Mouse (Mus musculus): ENCODE data around the gene Hsd17b6. TPM values are rescaled to one million over a fixed set of nuclear protein-coding genes. Genes with fewer than 3 reads are reported as not detected.
"Not testable (repeated sequence)": the region's sequence is repeated elsewhere in the genome, so short reads cannot be mapped to it uniquely, and the experiment has no call there.

Gene Hsd17b6
- not detected in 2 replicates for polyA plus RNA-seq (2015; fragmentation: Nextera tagmentation; extraction: Ambion mirVana)

GRCm38 (mm10) chr10:128007446-128007845, at the start of gene Hsd17b6:
Gene Hsd17b6, minus strand, starts transcription at chr10:128007611.
- no peaks in the 10 kb centered on the region for H3K27me3 ChIP-seq (replicated peaks)
- no peak within 1 kb of the TSS for H3K4me3 ChIP-seq (replicated peaks)
- no peak within 1 kb of the TSS for H3K4me2 ChIP-seq
- H3K36me3 ChIP-seq: no peaks in the 10 kb centered on the region
- no peak within 1 kb of the TSS for H3K9ac ChIP-seq (replicated peaks)
- no peak within 1 kb of the TSS for H3K27ac ChIP-seq (replicated peaks)
- ATAC-seq (ENCODE audit: low FRiP score): no peak
- H3K4me1 ChIP-seq: no peaks in the 10 kb centered on the region
- 100% methylated on average over 1 of the region's 1 CpGs for WGBS
- H3K9me3 ChIP-seq (replicated peaks): no peaks in the 10 kb centered on the region

DNA sequence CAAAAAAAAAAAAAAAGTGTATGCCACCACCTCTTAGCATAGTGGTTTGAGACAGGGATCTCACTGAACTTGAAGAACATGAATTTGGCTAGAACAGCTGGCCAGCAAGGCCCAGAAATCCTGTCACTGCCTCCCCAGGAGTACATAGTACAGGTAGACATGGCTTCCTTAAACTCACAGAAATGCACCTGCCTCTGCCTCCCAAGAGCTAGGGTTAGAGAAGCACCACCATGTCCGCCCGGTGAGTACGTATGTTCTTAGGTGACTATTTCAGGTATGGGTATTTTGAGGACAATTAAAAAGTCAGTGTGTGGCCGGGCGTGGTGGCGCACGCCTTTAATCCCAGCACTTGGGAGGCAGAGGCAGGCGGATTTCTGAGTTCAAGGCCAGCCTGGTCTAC, 45.6 kb upstream of the Hsd17b6 start:
- peaks cover 33% of the 10 kb centered on the region for H3K36me3 ChIP-seq
- H3K27me3 ChIP-seq (replicated peaks): no peaks in the 10 kb centered on the region
- peaks cover 7% of the 10 kb centered on the region for H3K4me1 ChIP-seq
- H3K4me2 ChIP-seq: no peak overlapping the region
- no peak overlapping the region for H3K27ac ChIP-seq (replicated peaks)
- H3K9me3 ChIP-seq (replicated peaks): no peaks in the 10 kb centered on the region
- WGBS: 95% methylated on average over 8 of the region's 8 CpGs
- H3K9ac ChIP-seq (replicated peaks): no peak overlapping the region
- no peak for ATAC-seq (ENCODE audit: low FRiP score)
- no peak overlapping the region for H3K4me3 ChIP-seq (replicated peaks)

- WGBS: 100% methylated on average over 1 of the region's 2 CpGs
- not testable (repeated sequence) for H3K9me3 ChIP-seq (replicated peaks); H3K9ac ChIP-seq (replicated peaks); ATAC-seq (ENCODE audit: low FRiP score); H3K4me1 ChIP-seq; H3K27me3 ChIP-seq (replicated peaks); H3K4me2 ChIP-seq; H3K4me3 ChIP-seq (replicated peaks); H3K27ac ChIP-seq (replicated peaks)
- peaks cover 38% of the 10 kb centered on the region for H3K36me3 ChIP-seq
Measured at GRCm38 (mm10) chr10:128052136-128052535, 44.7 kb upstream of the Hsd17b6 start.

GRCm38 (mm10) chr10:128051589-128051988, 44.2 kb upstream of the Hsd17b6 start:
- no peak overlapping the region for H3K27ac ChIP-seq (replicated peaks)
- no peak for ATAC-seq (ENCODE audit: low FRiP score)
- no peaks in the 10 kb centered on the region for H3K4me1 ChIP-seq
- H3K36me3 ChIP-seq: peaks cover 42% of the 10 kb centered on the region
- H3K27me3 ChIP-seq (replicated peaks): no peaks in the 10 kb centered on the region
- no peak overlapping the region for H3K4me3 ChIP-seq (replicated peaks)
- no peak overlapping the region for H3K4me2 ChIP-seq
- no peaks in the 10 kb centered on the region for H3K9me3 ChIP-seq (replicated peaks)
- H3K9ac ChIP-seq (replicated peaks): no peak overlapping the region
- WGBS: 95% methylated on average over 5 of the region's 5 CpGs

GRCm38 (mm10) chr10:128050355-128050754, 42.9 kb upstream of the Hsd17b6 start:
- H3K27ac ChIP-seq (replicated peaks): no peak overlapping the region
- no peak overlapping the region for H3K9ac ChIP-seq (replicated peaks)
- H3K4me3 ChIP-seq (replicated peaks): no peak overlapping the region
- no peak overlapping the region for H3K4me2 ChIP-seq
- H3K36me3 ChIP-seq: peaks cover 55% of the 10 kb centered on the region
- no peaks in the 10 kb centered on the region for H3K9me3 ChIP-seq (replicated peaks)
- no peak for ATAC-seq (ENCODE audit: low FRiP score)
- no peaks in the 10 kb centered on the region for H3K4me1 ChIP-seq
- H3K27me3 ChIP-seq (replicated peaks): no peaks in the 10 kb centered on the region
- WGBS: 90% methylated on average over 2 of the region's 2 CpGs

DNA sequence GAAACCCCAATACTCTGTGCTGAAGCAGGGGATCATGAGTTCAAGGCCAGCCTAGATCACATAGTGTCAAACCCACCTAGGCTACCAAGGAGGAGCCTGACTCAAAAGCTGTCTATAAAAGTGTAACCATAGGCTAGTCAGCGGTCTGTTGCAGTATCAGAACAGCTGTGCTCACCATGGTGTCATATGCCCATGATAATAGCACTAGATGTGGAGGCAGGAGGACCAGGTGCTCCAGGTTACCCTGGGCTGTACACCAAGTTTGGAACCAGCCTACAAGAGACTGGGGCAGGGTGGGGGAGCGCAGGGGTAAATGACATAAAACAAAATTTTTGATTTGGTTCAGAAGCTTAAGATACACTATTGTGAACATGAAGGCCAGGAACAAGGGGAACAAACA, 42.3 kb upstream of the Hsd17b6 start:
- H3K36me3 ChIP-seq: peaks cover 58% of the 10 kb centered on the region
- 93% methylated on average over 2 of the region's 2 CpGs for WGBS
- H3K4me2 ChIP-seq: no peak overlapping the region
- H3K4me1 ChIP-seq: peaks cover 2% of the 10 kb centered on the region; the same call in 1 of the 2 replicates
- ATAC-seq (ENCODE audit: low FRiP score): no peak
- no peak overlapping the region for H3K27ac ChIP-seq (replicated peaks)
- no peak overlapping the region for H3K9ac ChIP-seq (replicated peaks)
- no peaks in the 10 kb centered on the region for H3K27me3 ChIP-seq (replicated peaks)
- H3K9me3 ChIP-seq (replicated peaks): no peaks in the 10 kb centered on the region
- no peak overlapping the region for H3K4me3 ChIP-seq (replicated peaks)

DNA sequence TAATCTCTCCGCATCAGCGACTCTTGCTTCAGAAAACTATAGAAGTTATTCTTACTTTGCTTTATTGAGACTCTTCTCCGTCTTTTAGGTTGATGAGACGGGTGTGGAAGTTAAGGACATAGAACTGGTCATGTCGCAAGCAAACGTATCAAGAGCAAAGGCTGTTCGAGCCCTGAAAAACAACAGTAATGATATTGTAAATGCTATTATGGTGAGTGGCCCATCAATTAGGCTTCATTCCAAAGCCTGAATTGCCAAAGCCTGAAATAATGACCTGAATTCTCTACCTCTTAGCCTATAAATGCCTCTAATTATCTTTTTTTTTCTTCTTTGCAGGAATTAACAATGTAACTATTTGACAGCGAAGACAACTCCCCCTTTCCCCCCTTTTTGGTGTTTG, 40.7 kb upstream of the Hsd17b6 start:
- no peak overlapping the region for H3K4me3 ChIP-seq (replicated peaks)
- peaks cover 11% of the 10 kb centered on the region; the same call in 1 of the 2 replicates for H3K4me1 ChIP-seq
- no peak overlapping the region for H3K27ac ChIP-seq (replicated peaks)
- WGBS: 95% methylated on average over 8 of the region's 8 CpGs
- H3K9ac ChIP-seq (replicated peaks): no peak overlapping the region
- no peaks in the 10 kb centered on the region for H3K9me3 ChIP-seq (replicated peaks)
- no peak overlapping the region for H3K4me2 ChIP-seq
- peaks cover 69% of the 10 kb centered on the region for H3K36me3 ChIP-seq
- no peaks in the 10 kb centered on the region for H3K27me3 ChIP-seq (replicated peaks)
- ATAC-seq (ENCODE audit: low FRiP score): no peak

- Histone ChIP-seq H3K4me1 (peaks cover 35% of the 10 kb centered on the region), H3K27ac (replicated peaks) (no peak overlapping the region), H3K9me3 (replicated peaks) (no peaks in the 10 kb centered on the region), H3K4me2 (no peak overlapping the region), H3K36me3 (peaks cover 69% of the 10 kb centered on the region), H3K9ac (replicated peaks) (no peak overlapping the region), H3K4me3 (replicated peaks) (no peak overlapping the region), H3K27me3 (replicated peaks) (no peaks in the 10 kb centered on the region)
- ATAC-seq (ENCODE audit: low FRiP score): no peak
- WGBS: 77% methylated on average over 3 of the region's 3 CpGs
Measured at GRCm38 (mm10) chr10:128043041-128043835, 35.8 kb upstream of the Hsd17b6 start.

DNA sequence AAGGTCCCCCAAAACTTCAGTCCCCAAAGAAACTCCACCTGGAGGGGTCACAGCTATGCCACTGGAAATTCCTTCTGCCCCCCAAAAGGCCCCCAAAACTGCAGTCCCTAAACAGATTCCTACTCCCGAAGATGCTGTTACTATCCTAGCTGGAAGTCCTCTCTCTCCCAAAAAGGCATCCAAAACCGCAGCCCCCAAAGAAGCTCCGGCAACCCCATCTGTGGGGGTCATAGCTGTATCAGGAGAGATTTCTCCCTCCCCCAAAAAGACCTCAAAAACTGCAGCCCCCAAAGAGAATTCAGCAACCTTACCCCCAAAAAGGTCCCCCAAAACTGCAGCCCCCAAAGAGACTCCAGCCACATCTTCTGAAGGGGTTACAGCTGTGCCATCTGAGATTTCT, 35.1 kb upstream of the Hsd17b6 start:
- H3K4me2 ChIP-seq: no peak overlapping the region
- H3K27ac ChIP-seq (replicated peaks): no peak overlapping the region
- no peak for ATAC-seq (ENCODE audit: low FRiP score)
- peaks cover 41% of the 10 kb centered on the region for H3K4me1 ChIP-seq
- H3K4me3 ChIP-seq (replicated peaks): no peak overlapping the region
- WGBS: 89% methylated on average over 3 of the region's 3 CpGs
- H3K36me3 ChIP-seq: peaks cover 62% of the 10 kb centered on the region
- H3K27me3 ChIP-seq (replicated peaks): no peaks in the 10 kb centered on the region
- H3K9ac ChIP-seq (replicated peaks): no peak overlapping the region
- no peaks in the 10 kb centered on the region for H3K9me3 ChIP-seq (replicated peaks)

- no peak overlapping the region for H3K4me3 ChIP-seq (replicated peaks)
- no peak overlapping the region for H3K4me2 ChIP-seq
- no peak for ATAC-seq (ENCODE audit: low FRiP score)
- H3K9me3 ChIP-seq (replicated peaks): no peaks in the 10 kb centered on the region
- H3K27ac ChIP-seq (replicated peaks): no peak overlapping the region
- WGBS: 78% methylated on average over 4 of the region's 4 CpGs
- H3K4me1 ChIP-seq: peaks cover 49% of the 10 kb centered on the region
- no peak overlapping the region for H3K9ac ChIP-seq (replicated peaks)
- H3K36me3 ChIP-seq: peaks cover 58% of the 10 kb centered on the region
- no peaks in the 10 kb centered on the region for H3K27me3 ChIP-seq (replicated peaks)
Measured at GRCm38 (mm10) chr10:128041636-128042035, 34.2 kb upstream of the Hsd17b6 start.

- 95% methylated on average over 5 of the region's 5 CpGs for WGBS
- no peak overlapping the region for H3K4me2 ChIP-seq
- peaks cover 45% of the 10 kb centered on the region for H3K36me3 ChIP-seq
Measured at GRCm38 (mm10) chr10:128040293-128040692, 32.9 kb upstream of the Hsd17b6 start.

DNA sequence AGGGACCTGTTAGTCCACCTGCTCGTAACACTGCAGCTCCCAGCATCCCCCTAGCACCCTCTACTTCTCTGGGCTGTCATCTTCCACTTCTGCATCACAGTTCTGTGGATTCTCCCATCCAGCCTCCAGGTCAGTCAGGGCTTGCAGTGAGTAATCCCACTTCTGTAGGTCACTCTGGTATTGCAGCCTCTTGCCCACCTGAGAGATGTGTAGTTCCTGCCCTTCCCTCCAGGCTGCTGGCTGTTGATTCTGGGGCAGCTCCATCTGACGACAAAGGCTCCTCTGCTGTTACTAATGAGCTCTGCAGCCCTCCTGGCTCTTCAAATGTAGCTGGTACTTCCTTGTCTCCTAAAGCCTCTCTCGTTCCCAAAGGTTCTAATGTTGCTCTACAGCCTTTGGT, 32.4 kb upstream of the Hsd17b6 start:
- Histone ChIP-seq H3K36me3 (peaks cover 43% of the 10 kb centered on the region), H3K4me3 (replicated peaks) (no peak overlapping the region), H3K9me3 (replicated peaks) (no peaks in the 10 kb centered on the region), H3K27me3 (replicated peaks) (no peaks in the 10 kb centered on the region), H3K4me1 (peaks cover 51% of the 10 kb centered on the region), H3K9ac (replicated peaks) (no peak overlapping the region), H3K4me2 (no peak overlapping the region), H3K27ac (replicated peaks) (no peak overlapping the region)
- no peak for ATAC-seq (ENCODE audit: low FRiP score)
- 63% methylated on average over 3 of the region's 3 CpGs for WGBS

More at GRCm38 (mm10) chr10:128040293-128040692, 32.9 kb upstream of the Hsd17b6 start:
- Histone ChIP-seq H3K4me1 (peaks cover 50% of the 10 kb centered on the region), H3K27ac (replicated peaks) (no peak overlapping the region), H3K9me3 (replicated peaks) (no peaks in the 10 kb centered on the region), H3K4me3 (replicated peaks) (no peak overlapping the region), H3K9ac (replicated peaks) (no peak overlapping the region), H3K27me3 (replicated peaks) (no peaks in the 10 kb centered on the region)
- no peak for ATAC-seq (ENCODE audit: low FRiP score)

Measured in neural tube, embryonic 15.5 days (tissue).